ENCODE assay signal across 7 mouse cellular contexts in the genomic region with DNA sequence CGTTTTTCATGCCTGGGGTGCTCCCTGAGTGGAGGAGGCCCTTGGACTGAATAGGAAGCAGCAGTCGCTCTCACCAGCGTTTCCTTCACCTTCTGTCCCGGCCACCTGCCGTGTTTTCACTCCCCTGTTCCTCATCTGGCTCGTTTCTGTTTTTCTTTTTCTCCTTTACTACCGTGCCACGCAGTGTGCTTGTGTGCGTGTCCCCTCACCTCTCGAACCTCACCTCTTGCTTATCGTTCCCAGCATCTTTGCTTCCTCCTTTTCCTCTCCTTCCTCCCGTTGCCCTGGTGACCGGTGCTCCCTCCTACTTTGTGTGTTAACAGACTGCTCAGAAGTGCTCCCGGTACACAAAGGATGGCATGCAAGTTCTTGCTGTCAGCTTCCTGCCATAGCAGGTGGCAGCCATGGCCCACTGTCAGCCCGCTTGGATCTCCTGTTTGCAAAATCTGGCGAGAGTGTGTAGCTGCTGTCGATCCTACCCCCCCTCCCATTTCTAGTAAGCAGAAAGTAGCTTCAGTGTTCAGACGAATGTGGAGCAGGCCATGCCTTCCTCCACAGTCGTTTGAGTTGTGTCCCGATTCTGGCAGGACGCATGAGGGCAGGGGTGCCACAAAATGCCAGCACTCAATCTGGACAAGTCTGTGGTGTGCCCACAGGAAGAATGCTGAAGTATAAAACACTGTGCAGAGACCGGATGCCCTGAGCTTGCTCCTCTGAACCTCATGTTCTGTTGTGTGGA.
DNase-seq lines count a peak whose midpoint lies in the region; ATAC-seq and TF ChIP-seq lines count a peak whose summit lies in the region.

No protein-coding gene starts in this region.

- no peaks in the 10 kb centered on the region for H3K36me3 ChIP-seq in forebrain, embryonic 14.5 days (ENCODE audit: control insufficient read depth, insufficient read depth, low read length)
- H3K36me3 ChIP-seq in small intestine, adult 2 months (ENCODE audit: control insufficient read depth, insufficient read depth, low read length) = no peaks in the 10 kb centered on the region

- TF ChIP-seq CTCF in small intestine, adult 2 months (IDR thresholded peaks at IDR 0.05; ENCODE audit: extremely low read depth, insufficient read length, insufficient replicate concordance, low read depth, low read length) = no peak

- DNase-seq in 3134 (ENCODE audit: extremely low read depth, insufficient read length, low spot score) = peak; percentile 43
- peak; percentile 57 for DNase-seq in Muller cell, postnatal 12 days (ENCODE audit: inconsistent ontology term)
- peak; percentile 89 for DNase-seq in forebrain, embryonic 14.5 days (ENCODE audit: low spot score)
- DNase-seq in left cerebral cortex, postnatal 10 days (ENCODE audit: extremely low spot score in 1 of 2, low spot score in 2 of 2) = peak; percentile 44 to 47
- DNase-seq in testis, postnatal 10 days (ENCODE audit: low spot score) = no peak
- DNase-seq in adrenal gland, postnatal 4 days (ENCODE audit: low spot score in 2 of 2) = no peak

- no peaks in the 10 kb centered on the region for H3K27me3 ChIP-seq in forebrain, embryonic 14.5 days (replicated peaks; ENCODE audit: control insufficient read depth, insufficient read depth, low read length)
- no peaks in the 10 kb centered on the region for H3K27me3 ChIP-seq in small intestine, adult 2 months (ENCODE audit: control insufficient read depth, insufficient read depth, low read length)

- 0 out of 2 replicates have a peak overlapping the region, but pooled peaks have one; percentile 33 for H3K9ac ChIP-seq in forebrain, embryonic 14.5 days (ENCODE audit: low read length)

- peak; percentile 77 for ATAC-seq in forebrain, embryonic 14.5 days

- H3K4me1 ChIP-seq in forebrain, embryonic 14.5 days (ENCODE audit: control insufficient read depth, insufficient read depth, low read length) = peaks cover 61% of the 10 kb centered on the region
- peaks cover 7% of the 10 kb centered on the region; the same call in 1 of the 2 replicates for H3K4me1 ChIP-seq in small intestine, adult 2 months (ENCODE audit: control insufficient read depth, insufficient read depth, insufficient read length, low read length)

- TF ChIP-seq POLR2A in small intestine, adult 2 months (IDR thresholded peaks at IDR 0.05; ENCODE audit: low read depth, low read length) = no peak

- intact Hi-C loops in left cerebral cortex, postnatal 10 days (cut with DNase I) = no loop called here

- WGBS in forebrain, embryonic 14.5 days = 46% methylated on average over 22 of the region's 22 CpGs
- WGBS in small intestine, adult 2 months = 64% methylated on average over 22 of the region's 22 CpGs

- H3K27ac ChIP-seq in forebrain, embryonic 14.5 days (ENCODE audit: low read depth, low read length) = peak overlapping the region; percentile 93
- peak overlapping the region; percentile 73 for H3K27ac ChIP-seq in small intestine, adult 2 months (ENCODE audit: insufficient read depth, low read depth, low read length)

- H3K4me2 ChIP-seq in forebrain, embryonic 14.5 days (ENCODE audit: low read length) = no peak overlapping the region

- H3K9me3 ChIP-seq in forebrain, embryonic 14.5 days (replicated peaks; ENCODE audit: control insufficient read depth, low read length) = no peaks in the 10 kb centered on the region

- H3K4me3 ChIP-seq in forebrain, embryonic 14.5 days (ENCODE audit: low read depth, low read length) = no peak overlapping the region
- H3K4me3 ChIP-seq in small intestine, adult 2 months (ENCODE audit: low read depth, low read length) = no peak overlapping the region

Comparison
In these comparisons a context has a peak if more than half of its experiments do, and no peak if none do; other contexts are left out.
1. DNase-seq: peak in 3134 (single experiment), Muller cell, postnatal 12 days (single experiment), forebrain, embryonic 14.5 days (single experiment) and left cerebral cortex, postnatal 10 days (2 of 2); none in testis, postnatal 10 days (single experiment) and adrenal gland, postnatal 4 days (0 of 2).